9 mouse cellular contexts compared by ENCODE assay signal in the genomic region with DNA sequence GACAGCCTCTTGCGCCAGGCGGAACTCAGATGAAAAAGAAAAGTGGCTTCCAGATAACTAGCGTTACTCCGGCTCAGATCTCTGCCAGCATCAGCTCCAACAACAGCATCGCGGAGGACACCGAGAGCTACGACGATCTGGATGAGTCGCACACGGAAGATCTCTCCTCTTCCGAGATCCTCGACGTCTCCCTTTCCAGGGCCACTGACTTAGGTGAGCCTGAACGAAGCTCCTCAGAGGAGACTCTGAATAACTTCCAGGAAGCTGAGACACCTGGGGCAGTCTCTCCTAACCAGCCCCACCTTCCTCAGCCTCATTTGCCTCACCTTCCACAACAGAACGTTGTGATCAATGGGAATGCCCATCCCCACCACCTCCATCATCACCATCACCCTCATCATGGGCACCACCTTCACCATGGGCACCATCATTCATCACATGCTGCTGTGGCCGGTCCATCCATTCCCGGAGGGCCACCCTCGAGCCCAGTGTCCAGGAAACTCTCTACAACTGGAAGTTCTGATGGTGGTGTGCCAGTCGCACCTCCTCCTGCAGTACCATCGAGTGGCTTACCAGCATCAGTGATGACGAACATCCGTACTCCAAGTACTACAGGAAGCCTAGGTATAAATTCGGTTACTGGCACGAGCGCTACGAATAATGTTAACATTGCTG. TPM values are rescaled to one million over a fixed set of nuclear protein-coding genes. Genes with fewer than 3 reads are reported as not detected.
DNase-seq lines count a peak whose midpoint lies in the region; ATAC-seq and TF ChIP-seq lines count a peak whose summit lies in the region.
"Had no signal": no experiment of that assay in that cellular context is flagged by ENCODE, and none has a peak within 500 bp of the region (broad histone marks: within the 10 kb centered on the region; RNA-seq: fewer than 3 reads in every experiment).

No protein-coding gene starts in this region.

- H3K4me2 ChIP-seq in forebrain, postnatal 0 days (ENCODE audit: low read depth) = peak overlapping the region; percentile 74
- peak overlapping the region; percentile 80 for H3K4me2 ChIP-seq in liver, embryonic 16.5 days (ENCODE audit: low read depth, low read length)

- in situ Hi-C loops in ES-E14 (cut with MboI; ENCODE audit: low sequenced_read_pairs in 2 of 2, unreplicated experiment in 2 of 2) = no loop called here

- peaks cover 22% of the 10 kb centered on the region for H3K36me3 ChIP-seq in heart, embryonic 10.5 days
- H3K36me3 ChIP-seq in ES-E14 (ENCODE audit: control insufficient read depth, insufficient read depth, low read length, poor library complexity, severe bottlenecking) = peaks cover 28% of the 10 kb centered on the region
- peaks cover 22% of the 10 kb centered on the region for H3K36me3 ChIP-seq in forebrain, postnatal 0 days (ENCODE audit: insufficient read depth)
- H3K36me3 ChIP-seq in liver, embryonic 16.5 days (ENCODE audit: control insufficient read depth, insufficient read depth) = no peaks in the 10 kb centered on the region
- H3K36me3 ChIP-seq: G1E had no signal

- no peak for TF ChIP-seq CTCF in forebrain, postnatal 0 days (IDR thresholded peaks at IDR 0.05; ENCODE audit: low read depth)

- H3K9ac ChIP-seq in ES-E14 (ENCODE audit: insufficient read depth, low read depth, low read length, poor library complexity, severe bottlenecking) = peak overlapping the region; percentile 68; the same call in 1 of the 2 replicates
- H3K9ac ChIP-seq in forebrain, postnatal 0 days = peak overlapping the region; percentile 98
- no peak overlapping the region for H3K9ac ChIP-seq in liver, embryonic 16.5 days (ENCODE audit: low read depth, low read length)

- 58% methylated on average over 27 of the region's 27 CpGs for WGBS in heart, embryonic 10.5 days
- 35% methylated on average over 27 of the region's 27 CpGs for WGBS in forebrain, postnatal 0 days
- WGBS in liver, embryonic 16.5 days (ENCODE audit: insufficient replicate concordance) = 64% methylated on average over 27 of the region's 27 CpGs

- peak overlapping the region; percentile 95 for H3K4me3 ChIP-seq in heart, embryonic 10.5 days
- peak overlapping the region; percentile 50 to 94 for H3K4me3 ChIP-seq in ES-E14 (ENCODE audit: insufficient read depth in 1 of 2, low read depth in 1 of 2, low read length in 2 of 2, poor library complexity in 1 of 2, severe bottlenecking in 1 of 2)
- H3K4me3 ChIP-seq in forebrain, postnatal 0 days (ENCODE audit: low read depth, low read length) = peak overlapping the region; percentile 96
- H3K4me3 ChIP-seq in liver, embryonic 16.5 days (ENCODE audit: low read depth, low read length) = peak overlapping the region; percentile 65

- ATAC-seq in forebrain, postnatal 0 days = no peak
- ATAC-seq in liver, embryonic 16.5 days (ENCODE audit: low read depth) = no peak
- no peak for ATAC-seq in erythroid progenitor cell, adult 5-6 weeks (replicated peaks; ENCODE audit: low FRiP score, poor library complexity, severe bottlenecking)
- no peak for ATAC-seq in frontal cortex, adult (ENCODE audit: low TSS enrichment)

- H3K9me3 ChIP-seq in heart, embryonic 10.5 days = no peaks in the 10 kb centered on the region
- no peaks in the 10 kb centered on the region for H3K9me3 ChIP-seq in ES-E14 (ENCODE audit: control insufficient read depth, insufficient read depth, low read depth, low read length)
- H3K9me3 ChIP-seq in forebrain, postnatal 0 days (ENCODE audit: low read length) = no peaks in the 10 kb centered on the region
- H3K9me3 ChIP-seq in liver, embryonic 16.5 days (replicated peaks; ENCODE audit: control insufficient read depth, low read length) = no peaks in the 10 kb centered on the region

- peaks cover 54% of the 10 kb centered on the region for H3K4me1 ChIP-seq in heart, embryonic 10.5 days
- peaks cover 7% of the 10 kb centered on the region in 2 experiments; a peak in 3 of 4 replicates for H3K4me1 ChIP-seq in ES-E14 (ENCODE audit: control insufficient read depth in 2 of 2, insufficient read depth in 2 of 2, low read length in 2 of 2, poor library complexity in 1 of 2)
- H3K4me1 ChIP-seq in forebrain, postnatal 0 days (ENCODE audit: insufficient read depth) = peaks cover 35% of the 10 kb centered on the region
- no peaks in the 10 kb centered on the region; the same call in 1 of the 2 replicates for H3K4me1 ChIP-seq in liver, embryonic 16.5 days (ENCODE audit: control insufficient read depth, low read depth, low read length)

- H3K27me3 ChIP-seq in heart, embryonic 10.5 days (ENCODE audit: insufficient read depth, poor library complexity, severe bottlenecking) = no peaks in the 10 kb centered on the region
- no peaks in the 10 kb centered on the region for H3K27me3 ChIP-seq in forebrain, postnatal 0 days (ENCODE audit: insufficient read depth, low read length)
- H3K27me3 ChIP-seq in liver, embryonic 16.5 days (ENCODE audit: control insufficient read depth, insufficient read depth, low read depth, low read length) = peaks cover 37% of the 10 kb centered on the region

- DNase-seq in heart, embryonic 10.5 days (ENCODE audit: low spot score) = peak; percentile 73
- DNase-seq in heart, adult 8-10 months (ENCODE audit: low spot score) = no peak
- no peak for DNase-seq in ES-E14 (ENCODE audit: low read depth, low spot score)
- no peak for DNase-seq in forebrain, postnatal 0 days
- DNase-seq in left cerebral cortex, adult 9 months (ENCODE audit: low spot score in 2 of 2) = no peak

- H3K27ac ChIP-seq in heart, embryonic 10.5 days = peak overlapping the region; percentile 99
- H3K27ac ChIP-seq in ES-E14 (ENCODE audit: insufficient read depth, low read depth, low read length, poor library complexity, severe bottlenecking) = no peak overlapping the region
- peak overlapping the region; percentile 100 for H3K27ac ChIP-seq in forebrain, postnatal 0 days (ENCODE audit: low read depth, low read length)
- no peak overlapping the region for H3K27ac ChIP-seq in liver, embryonic 16.5 days (ENCODE audit: low read length)

TF ChIP-seq in ES-E14, 5 proteins besides CTCF, POLR2A, EP300 and RAD21:
- no peak for TF ChIP-seq HCFC1 (IDR thresholded peaks at IDR 0.05; ENCODE audit: borderline replicate concordance, insufficient read depth, low read length)

RNA-seq across cellular contexts. Expression of gene Tsc22d1, which starts 1.7 kb away (rescaled TPM):
- 371 and 402 TPM in 2 replicates for polyA plus RNA-seq in heart, embryonic 10.5 days (2016; fragmentation: Nextera tagmentation; extraction: Ambion mirVana)
- total RNA-seq in heart, adult 8-10 months (2022) = 100 to 1,000 TPM; 338 to 435 (median 378) TPM
- 129 and 133 TPM in 2 replicates for total RNA-seq in ES-E14 (2012; rRNA removed)
- total RNA-seq in forebrain, postnatal 0 days (2014; rRNA removed) = 676 and 725 TPM in 2 replicates
- 575 and 682 TPM in 2 replicates for polyA plus RNA-seq in forebrain, postnatal 0 days (2015; fragmentation: Nextera tagmentation; extraction: Ambion mirVana)
- 114 and 122 TPM in 2 replicates for polyA plus RNA-seq in liver, embryonic 16.5 days (2015; fragmentation: Nextera tagmentation; extraction: Ambion mirVana)
- total RNA-seq in erythroid progenitor cell, adult 5-6 weeks (2015; ENCODE audit: low replicate concordance) = 51.1 and 58.7 TPM in 2 replicates
- total RNA-seq in erythroid progenitor cell, adult 5-6 weeks (2017; ENCODE audit: low replicate concordance) = 20.2 and 41.1 TPM in 2 replicates

Comparison
In these comparisons a context has a peak if more than half of its experiments do, and no peak if none do; other contexts are left out.
1. H3K27ac ChIP-seq: peak in heart, embryonic 10.5 days (single experiment) and forebrain, postnatal 0 days (single experiment); none in ES-E14 (single experiment) and liver, embryonic 16.5 days (single experiment).
2. Peak in every context shown above with its lines, with median percentiles within 50 percentile points of each other: H3K4me3 ChIP-seq.